Mouse (Mus musculus) ovary, postnatal 10 days (tissue): Measurements from ENCODE around the gene Gemin4.
"Not testable (repeated sequence)": the region's sequence is repeated elsewhere in the genome, so short reads cannot be mapped to it uniquely, and the experiment has no call there.

Experiments used
- DNase-seq: peaks from one replicate; pipeline ENCODE4 v3.0.0; 2022; ENCODE audit warnings: low spot score

Gemin4 gene

GRCm38 (mm10) chr11:76216681-76217389 is 629 bp downstream of the Gemin4 start:
- DNase-seq = no peak

- DNase-seq = no peak
These were observed 1.4 kb downstream of the Gemin4 start for GRCm38 (mm10) chr11:76216049-76216540.

- no peak for DNase-seq
These were observed 2.5 kb downstream of the Gemin4 start for GRCm38 (mm10) chr11:76215011-76215410.

- DNase-seq = no peak
These were observed 3.6 kb downstream of the Gemin4 start for GRCm38 (mm10) chr11:76213841-76214240.

- not testable (repeated sequence) for DNase-seq
These were observed 5.9 kb downstream of the Gemin4 start for GRCm38 (mm10) chr11:76211595-76211994.

GRCm38 (mm10) chr11:76210228-76210985 is 7.1 kb downstream of the Gemin4 start:
- DNase-seq = no peak

DNA sequence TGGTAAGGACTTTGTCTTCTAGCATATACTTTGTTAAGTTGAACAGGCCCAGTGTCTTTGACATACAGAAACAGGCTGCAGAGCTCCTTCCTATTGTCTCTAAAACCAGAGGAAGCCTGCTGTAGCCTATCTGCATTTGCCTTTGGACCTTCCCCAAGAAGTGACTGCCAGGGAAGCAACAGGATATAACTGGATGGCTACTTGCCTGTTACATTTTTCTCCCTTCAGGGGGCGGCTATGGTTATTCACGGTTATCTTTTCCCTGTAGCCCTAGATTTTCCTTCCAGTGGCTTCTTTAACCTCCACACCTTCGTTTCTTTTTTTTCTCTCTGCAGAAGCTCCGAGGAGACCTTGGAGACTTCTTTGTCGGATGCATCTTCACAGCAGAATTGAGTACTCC is 10.7 kb downstream of the Gemin4 start:
- DNase-seq = no peak

- DNase-seq = peak; percentile 58
These were observed 15.4 kb downstream of the Gemin4 start for GRCm38 (mm10) chr11:76201761-76202674.

GRCm38 (mm10) chr11:76196977-76197469 is 20.4 kb downstream of the Gemin4 start:
- no peak for DNase-seq

DNA sequence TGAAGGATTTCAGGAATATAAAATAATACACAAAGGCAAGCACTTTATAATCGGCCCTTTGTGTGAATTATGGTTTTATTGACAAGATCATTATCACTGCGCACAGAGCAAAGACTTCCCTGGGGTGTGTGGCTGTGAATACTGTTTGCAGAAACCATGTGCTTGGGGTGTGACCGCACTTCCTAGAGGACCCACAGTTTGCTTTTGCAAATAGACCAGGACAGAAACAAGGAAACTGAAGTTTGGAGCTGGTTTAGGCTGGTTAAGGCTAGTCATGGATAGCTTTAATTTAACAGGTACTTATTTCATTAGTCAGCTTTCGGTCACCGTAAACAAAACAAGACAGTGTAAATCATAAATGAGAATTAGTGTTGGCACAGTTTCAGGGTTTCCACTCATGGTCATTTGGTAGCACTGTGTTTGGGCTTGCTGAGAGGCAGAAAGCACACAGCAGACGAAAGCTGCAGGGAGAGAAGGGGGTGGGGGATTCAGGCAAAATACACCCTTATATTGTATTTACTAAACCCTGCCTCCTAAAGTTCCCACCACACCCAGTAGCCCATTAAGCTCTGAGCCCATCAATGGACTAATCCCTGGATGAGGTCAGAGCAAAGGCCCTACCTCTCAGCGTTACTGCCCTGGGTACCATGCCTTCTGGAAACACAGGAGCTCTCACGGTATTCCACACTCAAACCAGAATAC is 21.0 kb downstream of the Gemin4 start:
- no peak for DNase-seq

DNA sequence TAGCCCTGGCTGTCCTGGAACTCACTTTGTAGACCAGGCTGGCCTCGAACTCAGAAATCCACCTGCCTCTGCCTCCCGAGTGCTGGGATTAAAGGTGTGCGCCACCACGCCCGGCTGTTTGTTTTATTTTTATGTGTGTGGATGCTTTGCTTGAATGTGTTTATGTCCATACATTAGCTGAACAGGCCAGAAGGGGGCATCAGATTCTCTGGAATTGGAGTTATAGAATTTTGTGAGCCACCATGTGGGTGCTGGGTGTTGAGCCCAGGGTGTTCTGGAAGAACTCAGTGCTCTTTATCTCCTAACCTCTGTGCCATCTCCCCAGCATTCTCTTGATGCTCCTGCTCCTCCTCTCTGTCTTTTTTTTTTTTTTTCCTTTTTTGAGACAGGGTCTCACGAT is 30.6 kb downstream of the Gemin4 start:
- no peak for DNase-seq

DNA sequence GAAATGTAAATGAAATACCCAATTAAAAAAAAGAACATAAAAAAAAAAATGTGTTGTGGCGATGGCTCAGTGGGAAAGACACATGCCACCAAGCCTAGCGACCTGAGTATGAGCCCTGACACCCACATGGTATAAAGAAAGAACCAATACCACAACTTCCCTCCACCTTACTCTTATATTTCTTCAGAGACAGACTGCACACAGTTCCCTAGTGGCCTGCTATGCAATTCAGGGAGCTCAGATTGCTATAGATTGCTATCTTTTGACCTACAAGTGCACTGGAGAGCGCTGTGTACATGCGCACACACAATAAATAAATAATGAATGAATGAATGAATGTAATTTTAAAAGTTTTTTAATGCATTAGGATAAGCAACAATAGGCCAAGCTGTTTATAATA is 33.7 kb downstream of the Gemin4 start:
- DNase-seq = no peak

GRCm38 (mm10) chr11:76180146-76180540 is 37.3 kb downstream of the Gemin4 start:
- DNase-seq = no peak

DNA sequence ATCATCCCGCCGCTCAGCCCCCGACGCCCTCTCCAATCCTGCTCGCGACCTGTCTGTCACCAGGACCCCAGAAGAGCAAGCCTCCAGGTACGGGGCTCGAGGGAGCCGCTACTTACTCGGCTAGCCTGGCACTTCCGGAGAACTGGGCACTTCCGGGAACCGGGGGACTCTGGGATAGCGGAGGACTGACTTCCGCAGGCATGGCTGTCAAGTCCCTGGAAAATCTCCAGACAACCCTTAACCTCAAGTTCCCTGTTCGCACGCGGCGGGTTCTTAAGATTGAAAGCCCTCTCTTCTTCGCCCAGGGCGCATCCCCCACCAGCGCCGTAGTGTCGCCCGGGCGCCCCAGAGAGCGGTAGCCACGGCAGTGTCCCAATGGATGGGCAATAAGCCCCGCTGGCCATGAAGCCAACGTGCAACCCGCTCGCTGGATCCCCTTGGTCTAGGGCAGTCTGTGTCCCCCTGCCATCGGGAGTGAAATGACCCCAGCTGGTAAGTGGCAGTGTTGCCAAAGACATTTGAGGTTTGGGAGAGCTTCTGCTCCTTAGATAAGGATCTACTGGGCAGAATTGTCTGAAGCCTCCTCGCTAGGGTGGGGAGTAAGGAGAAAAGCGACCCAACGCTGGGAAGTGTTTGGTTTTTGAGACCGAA is 37.8 kb downstream of the Gemin4 start, which contains the start of the genes Vps53 and Fam57a:
TSS of gene Vps53 (minus strand) at position 153 of the 651 bp plus-strand sequence.
TSS of gene Fam57a (plus strand) at position 177 of the 651 bp plus-strand sequence.
- peak; percentile 85 for DNase-seq

DNA sequence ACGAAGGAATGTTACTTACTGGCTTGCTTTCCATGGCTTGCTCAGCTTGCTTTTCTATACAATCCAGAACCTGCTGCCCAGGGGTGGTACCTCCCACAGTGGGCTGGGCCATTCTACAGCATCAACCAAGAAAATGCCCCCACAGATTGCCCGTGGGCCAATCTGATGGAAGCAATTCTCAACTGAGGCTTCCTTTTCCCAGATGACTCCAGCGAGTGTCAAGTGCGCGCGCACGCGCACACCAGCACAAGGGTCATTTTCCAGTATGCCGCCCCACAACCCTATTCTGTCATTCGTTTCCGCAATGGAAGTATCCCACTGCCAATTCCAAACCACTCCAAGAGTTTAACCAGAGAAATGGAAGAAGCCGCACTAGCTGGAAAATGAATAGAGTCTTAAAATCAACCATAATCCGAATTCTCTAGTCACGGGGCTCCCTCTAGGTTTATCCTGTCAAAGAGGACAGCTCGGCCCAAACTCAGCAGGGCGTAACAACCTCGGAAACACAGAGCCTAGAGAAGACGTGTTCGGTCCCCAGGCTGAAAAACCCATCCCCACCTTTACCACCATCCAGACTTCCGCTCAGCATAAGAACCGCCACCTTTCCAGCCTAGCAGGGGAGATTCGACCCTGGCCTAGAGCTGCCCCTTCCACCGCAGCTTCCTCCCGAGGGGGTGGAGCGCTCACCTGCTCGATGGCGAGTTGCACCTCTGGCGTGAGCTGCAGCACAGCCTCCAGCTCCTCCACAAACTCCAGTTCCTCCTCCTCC is 38.6 kb downstream of the Gemin4 start:
- no peak for DNase-seq

GRCm38 (mm10) chr11:76170207-76170606 is 47.3 kb downstream of the Gemin4 start:
- DNase-seq = no peak

GRCm38 (mm10) chr11:76168976-76169375 is 48.5 kb downstream of the Gemin4 start:
- no peak for DNase-seq

- DNase-seq = peak; percentile 38
These were observed 50.2 kb downstream of the Gemin4 start for GRCm38 (mm10) chr11:76167079-76167765.

GRCm38 (mm10) chr11:76166657-76167056 is 50.8 kb downstream of the Gemin4 start:
- no peak for DNase-seq
